Comparison of ENCODE assay signal across 7 mouse cellular contexts in genomic region chr5:65763916-65764785, GRCm38 (mm10). TPM values are rescaled to one million over a fixed set of nuclear protein-coding genes. Genes with fewer than 3 reads are reported as not detected.
A peak's percentile ranks its signal among the peaks of the same experiment; 100 is the strongest.
DNase-seq lines count a peak whose midpoint lies in the region; ATAC-seq and TF ChIP-seq lines count a peak whose summit lies in the region.

No protein-coding gene starts in this region.

- H3K4me3 ChIP-seq in intestine, postnatal 0 days (ENCODE audit: low read depth, low read length) = peak overlapping the region; percentile 89
- H3K4me3 ChIP-seq in midbrain, embryonic 11.5 days (ENCODE audit: low read depth, low read length) = peak overlapping the region; percentile 88

- peak; percentile 75 for ATAC-seq in intestine, postnatal 0 days
- ATAC-seq in midbrain, embryonic 11.5 days (ENCODE audit: low FRiP score) = peak; percentile 89

- no peaks in the 10 kb centered on the region for H3K4me1 ChIP-seq in intestine, postnatal 0 days (replicated peaks; ENCODE audit: control insufficient read depth, insufficient read depth, low read length)
- peaks cover 8% of the 10 kb centered on the region for H3K4me1 ChIP-seq in midbrain, embryonic 11.5 days (ENCODE audit: control insufficient read depth, insufficient read depth, low read length)

- intact Hi-C loops in left cerebral cortex, postnatal 4 days (cut with DNase I) = loop anchor here (5.0 kb wide), 1 partner anchor 188 kb away; no protein-coding TSS in a partner anchor

- peak; percentile 72 for DNase-seq in adrenal gland, adult 8-10 months
- DNase-seq in embryo, embryonic 11.5 days (ENCODE audit: low read depth, low spot score) = peak; percentile 73
- peak; percentile 81 to 88 for DNase-seq in gastrocnemius, postnatal 4 days (ENCODE audit: low spot score in 2 of 2)
- peak; percentile 85 for DNase-seq in left cerebral cortex, postnatal 4 days
- peak; percentile 97 for DNase-seq in midbrain, embryonic 11.5 days (ENCODE audit: low spot score, missing footprints)
- peak; percentile 80 for DNase-seq in right cerebral cortex, postnatal 4 days

- peak overlapping the region; percentile 99 for H3K9ac ChIP-seq in intestine, postnatal 0 days (ENCODE audit: low read depth, low read length)
- H3K9ac ChIP-seq in midbrain, embryonic 11.5 days (ENCODE audit: low read length) = peak overlapping the region; percentile 98

- H3K36me3 ChIP-seq in intestine, postnatal 0 days (ENCODE audit: control insufficient read depth, insufficient read depth) = no peaks in the 10 kb centered on the region
- H3K36me3 ChIP-seq in midbrain, embryonic 11.5 days (ENCODE audit: control insufficient read depth, insufficient read depth, low read length) = no peaks in the 10 kb centered on the region

- TF ChIP-seq CTCF in intestine, postnatal 0 days (IDR thresholded peaks at IDR 0.05; ENCODE audit: low read depth) = peak; percentile 80

- H3K27me3 ChIP-seq in intestine, postnatal 0 days (replicated peaks; ENCODE audit: control insufficient read depth, insufficient read depth, low read length) = no peaks in the 10 kb centered on the region
- no peaks in the 10 kb centered on the region for H3K27me3 ChIP-seq in midbrain, embryonic 11.5 days (ENCODE audit: control insufficient read depth, insufficient read depth, low read length)

- peak overlapping the region; percentile 86 for H3K4me2 ChIP-seq in intestine, postnatal 0 days (replicated peaks; ENCODE audit: low read depth)
- peak overlapping the region; percentile 89 for H3K4me2 ChIP-seq in midbrain, embryonic 11.5 days

- no peaks in the 10 kb centered on the region for H3K9me3 ChIP-seq in intestine, postnatal 0 days (ENCODE audit: control insufficient read depth)
- H3K9me3 ChIP-seq in midbrain, embryonic 11.5 days (ENCODE audit: control insufficient read depth, low read length) = no peaks in the 10 kb centered on the region

- WGBS in intestine, postnatal 0 days = under 1% methylated on average over 72 of the region's 121 CpGs
- under 1% methylated on average over 83 of the region's 121 CpGs for WGBS in midbrain, embryonic 11.5 days

- peak overlapping the region; percentile 100 for H3K27ac ChIP-seq in intestine, postnatal 0 days (ENCODE audit: low read depth, low read length)
- H3K27ac ChIP-seq in midbrain, embryonic 11.5 days (ENCODE audit: low read depth, low read length) = peak overlapping the region; percentile 99

RNA-seq across cellular contexts. Expression of gene N4bp2, which starts 0.8 kb away (rescaled TPM):
- total RNA-seq in adrenal gland, adult 8-10 months (2022) = 10 to 100 TPM; 14.0 to 16.9 (median 14.9) TPM
- 10 to 100 TPM; 61.3 to 67.5 TPM for total RNA-seq in gastrocnemius, postnatal 4 days (2021)
- 12.1 and 13.3 TPM in 2 replicates for polyA plus RNA-seq in intestine, postnatal 0 days (2015; fragmentation: Nextera tagmentation; extraction: Ambion mirVana)
- total RNA-seq in left cerebral cortex, postnatal 4 days (2021) = 10 to 100 TPM; 30.8 to 31.7 TPM
- 40.1 and 43.1 TPM in 2 replicates for polyA plus RNA-seq in midbrain, embryonic 11.5 days (2014; fragmentation: Nextera tagmentation; extraction: Ambion mirVana)

Comparison
In these comparisons a context has a peak if more than half of its experiments do, and no peak if none do; other contexts are left out.
1. Peak in every context shown above with its lines: DNase-seq, ATAC-seq, H3K4me3 ChIP-seq and H3K27ac ChIP-seq.